Mouse (Mus musculus) kidney, adult 2 months (tissue): ENCODE data around the gene Tmem131.

Experiments used
- CTCF ChIP-seq: fragments of 200-500 bp; conservative IDR thresholded peaks from 2 replicates; pipeline ENCODE4 v1.5.1; 2011; ENCODE audit warnings: low read depth, mild to moderate bottlenecking, control low read depth, low read length, moderate library complexity, mixed read lengths; ENCODE audit not compliant: insufficient read depth, insufficient read length
- POLR2A ChIP-seq: fragments of 200-500 bp; IDR thresholded peaks from one replicate; pipeline ENCODE4 v1.6.1; 2011; ENCODE audit warnings: low read depth, low read length, control low read depth

DNA sequence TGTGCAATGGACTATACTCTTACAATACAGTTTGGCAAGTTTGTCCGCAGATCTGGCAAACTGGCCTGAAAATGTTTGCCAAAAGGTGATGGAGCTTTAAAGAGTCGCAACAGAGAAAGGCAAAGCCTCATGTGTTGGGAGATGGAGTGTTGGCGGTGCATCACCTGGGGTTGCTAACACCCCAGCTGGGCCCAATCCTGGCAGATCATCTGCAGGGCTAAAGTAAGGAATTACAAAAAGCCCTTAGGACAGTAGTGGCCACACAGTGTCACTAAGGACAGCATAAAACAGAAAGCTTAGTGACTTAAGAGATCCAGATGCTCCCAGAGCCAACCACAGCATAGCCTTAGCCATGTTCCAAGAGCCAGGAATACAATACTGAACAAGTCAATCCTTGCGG lies 138.6 kb downstream of the Tmem131 start:
- TF ChIP-seq CTCF (no peak), POLR2A (no peak)
